Mouse (Mus musculus): ENCODE data around the gene Rinl. TPM values are rescaled to one million over a fixed set of nuclear protein-coding genes. Genes with fewer than 3 reads are reported as not detected.
A peak's percentile ranks its signal among the peaks of the same experiment; 100 is the strongest.

The Rinl gene
- polyA plus RNA-seq, 1 experiment = 5.9 TPM

DNA sequence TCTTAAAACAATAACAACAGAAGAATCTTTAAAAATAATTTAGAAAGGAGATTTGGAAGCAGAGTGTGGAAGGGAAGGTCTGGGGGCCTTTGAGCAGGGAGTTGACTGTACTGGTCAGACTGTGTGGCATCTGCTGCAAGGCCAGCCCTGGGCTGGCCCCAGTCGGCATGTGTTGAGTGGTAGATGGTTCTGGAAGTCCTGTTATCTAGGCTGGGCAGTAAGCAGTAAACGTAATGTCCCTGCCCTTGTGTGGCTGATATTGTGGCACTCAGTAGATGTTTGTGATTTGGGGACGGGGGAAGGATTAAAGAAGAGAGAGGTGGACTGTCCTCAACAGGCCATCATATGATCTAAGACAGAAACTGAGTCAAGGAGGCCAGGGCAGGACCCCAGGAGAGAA, 18.5 kb upstream of the Rinl start:
- Histone ChIP-seq H3K4me3 (ENCODE audit: insufficient read depth, low read depth, low read length) (no peak overlapping the region), H3K27me3 (replicated peaks; ENCODE audit: control insufficient read depth, insufficient read depth, low read length) (no peaks in the 10 kb centered on the region), H3K27ac (ENCODE audit: insufficient read depth, low read depth, low read length) (no peak overlapping the region), H3K36me3 (ENCODE audit: control insufficient read depth, insufficient read depth, low read length) (no peaks in the 10 kb centered on the region), H3K4me1 (ENCODE audit: control insufficient read depth, insufficient read depth, low read length) (peaks cover 10% of the 10 kb centered on the region; the same call in 1 of the 2 replicates)
- WGBS = 96% methylated on average over 3 of the region's 3 CpGs
- no peak for TF ChIP-seq POLR2A (IDR thresholded peaks at IDR 0.05; ENCODE audit: low read depth, low read length)
- TF ChIP-seq CTCF (conservative IDR thresholded peaks at IDR 0.05; ENCODE audit: insufficient read depth, insufficient read length, low read depth, low read length) = no peak
- no peak for DNase-seq

DNA sequence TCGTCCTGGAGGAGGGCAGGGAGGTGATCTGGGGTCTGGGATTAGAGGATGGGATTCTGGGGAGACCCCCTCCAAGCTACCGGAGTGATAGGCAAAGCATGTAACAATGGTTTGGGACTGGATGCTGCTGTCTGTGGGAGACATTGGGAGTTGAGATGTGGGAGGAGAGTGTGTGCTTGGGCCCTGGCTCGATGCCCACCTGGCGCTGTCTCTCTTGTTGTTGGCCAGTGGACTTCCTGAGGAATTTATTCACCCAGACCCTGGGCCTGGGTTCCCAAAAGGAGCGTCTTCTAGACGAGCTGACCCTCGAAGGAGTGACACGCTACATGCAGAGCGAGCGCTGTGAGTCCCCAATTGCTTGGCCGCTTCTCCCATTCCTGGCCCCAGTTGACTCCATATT, 16.9 kb upstream of the Rinl start:
- H3K4me1 ChIP-seq (ENCODE audit: control insufficient read depth, insufficient read depth, low read length) = peaks cover 5% of the 10 kb centered on the region; the same call in 1 of the 2 replicates
- H3K27me3 ChIP-seq (replicated peaks; ENCODE audit: control insufficient read depth, insufficient read depth, low read length) = no peaks in the 10 kb centered on the region
- no peak overlapping the region for H3K27ac ChIP-seq (ENCODE audit: insufficient read depth, low read depth, low read length)
- H3K36me3 ChIP-seq (ENCODE audit: control insufficient read depth, insufficient read depth, low read length) = no peaks in the 10 kb centered on the region
- WGBS = 85% methylated on average over 11 of the region's 11 CpGs
- no peak overlapping the region for H3K4me3 ChIP-seq (ENCODE audit: insufficient read depth, low read depth, low read length)
- TF ChIP-seq POLR2A (IDR thresholded peaks at IDR 0.05; ENCODE audit: low read depth, low read length) = no peak
- TF ChIP-seq CTCF (conservative IDR thresholded peaks at IDR 0.05; ENCODE audit: insufficient read depth, insufficient read length, low read depth, low read length) = no peak
- DNase-seq = peak; percentile 27

DNA sequence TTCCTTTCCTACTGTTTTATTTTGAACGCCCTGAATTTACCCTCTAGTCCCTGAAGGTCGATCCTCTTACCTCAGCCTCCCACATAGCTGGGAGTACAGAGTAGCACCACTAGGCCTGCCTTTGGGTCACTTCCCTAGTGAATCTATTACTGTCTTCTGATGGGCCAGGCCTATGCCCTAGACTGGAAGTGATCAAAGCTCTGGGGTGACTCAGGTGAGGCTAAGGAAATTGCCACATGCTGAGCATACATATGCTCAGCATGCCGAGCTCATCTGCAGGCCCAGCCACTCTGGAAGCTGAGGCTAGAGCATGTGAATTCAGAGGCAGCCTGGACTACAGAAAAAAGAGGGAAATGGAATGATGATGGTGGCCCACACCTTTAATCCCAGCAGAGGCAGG, 15.6 kb upstream of the Rinl start:
- H3K27ac ChIP-seq (ENCODE audit: insufficient read depth, low read depth, low read length) = no peak overlapping the region
- H3K4me3 ChIP-seq (ENCODE audit: insufficient read depth, low read depth, low read length) = no peak overlapping the region
- no peaks in the 10 kb centered on the region for H3K36me3 ChIP-seq (ENCODE audit: control insufficient read depth, insufficient read depth, low read length)
- WGBS = 56% methylated on average over 3 of the region's 3 CpGs
- H3K4me1 ChIP-seq (ENCODE audit: control insufficient read depth, insufficient read depth, low read length) = no peaks in the 10 kb centered on the region
- H3K27me3 ChIP-seq (replicated peaks; ENCODE audit: control insufficient read depth, insufficient read depth, low read length) = no peaks in the 10 kb centered on the region
- no peak for DNase-seq
- no peak for TF ChIP-seq POLR2A (IDR thresholded peaks at IDR 0.05; ENCODE audit: low read depth, low read length)
- no peak for TF ChIP-seq CTCF (conservative IDR thresholded peaks at IDR 0.05; ENCODE audit: insufficient read depth, insufficient read length, low read depth, low read length)

DNA sequence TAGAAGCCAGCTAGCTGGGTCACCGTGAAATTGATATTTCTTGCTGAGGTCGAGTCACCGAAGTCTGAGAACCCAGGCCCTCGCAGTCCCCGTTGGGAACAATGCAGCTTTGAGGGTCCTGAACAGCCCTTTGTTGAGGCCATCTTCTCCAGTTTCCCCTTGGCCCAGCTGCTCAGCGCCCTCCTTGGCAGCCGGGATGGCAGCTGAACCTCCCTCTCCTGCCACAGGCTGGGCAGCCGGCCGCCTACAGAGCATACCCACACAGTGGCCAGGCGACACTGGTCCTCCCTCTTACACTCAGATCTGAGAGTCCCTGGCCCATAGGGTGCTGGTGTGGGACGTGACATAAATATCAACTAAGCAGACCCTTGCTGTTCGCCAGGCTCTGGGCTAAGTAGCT, 14.6 kb upstream of the Rinl start:
- Histone ChIP-seq H3K27ac (ENCODE audit: insufficient read depth, low read depth, low read length) (no peak overlapping the region), H3K27me3 (replicated peaks; ENCODE audit: control insufficient read depth, insufficient read depth, low read length) (no peaks in the 10 kb centered on the region), H3K4me3 (ENCODE audit: insufficient read depth, low read depth, low read length) (no peak overlapping the region), H3K4me1 (ENCODE audit: control insufficient read depth, insufficient read depth, low read length) (no peaks in the 10 kb centered on the region), H3K36me3 (ENCODE audit: control insufficient read depth, insufficient read depth, low read length) (no peaks in the 10 kb centered on the region)
- TF ChIP-seq POLR2A (IDR thresholded peaks at IDR 0.05; ENCODE audit: low read depth, low read length) (no peak), CTCF (conservative IDR thresholded peaks at IDR 0.05; ENCODE audit: insufficient read depth, insufficient read length, low read depth, low read length) (no peak)
- no peak for DNase-seq
- 78% methylated on average over 12 of the region's 12 CpGs for WGBS

DNA sequence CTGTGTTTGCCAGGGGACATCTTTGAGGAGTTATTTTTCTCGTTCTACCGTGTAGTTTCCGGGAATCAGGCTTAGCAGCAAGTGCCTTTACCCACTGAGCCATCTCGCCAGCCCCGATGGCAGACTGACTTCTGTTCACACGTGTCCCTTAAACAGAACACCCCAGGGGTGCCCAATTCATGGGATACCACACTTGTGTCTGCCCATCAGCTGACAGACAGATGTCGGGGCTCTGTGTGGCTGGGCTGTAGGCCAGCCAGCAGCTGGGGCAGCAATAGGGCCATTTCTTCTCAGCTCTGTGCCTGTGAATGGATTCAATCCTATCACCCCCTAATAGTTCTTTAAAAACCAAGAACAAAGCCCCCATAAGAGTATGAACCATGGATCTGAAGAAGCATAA, 13.6 kb upstream of the Rinl start:
- Histone ChIP-seq H3K4me1 (ENCODE audit: control insufficient read depth, insufficient read depth, low read length) (no peaks in the 10 kb centered on the region), H3K27ac (ENCODE audit: insufficient read depth, low read depth, low read length) (no peak overlapping the region), H3K4me3 (ENCODE audit: insufficient read depth, low read depth, low read length) (no peak overlapping the region), H3K27me3 (replicated peaks; ENCODE audit: control insufficient read depth, insufficient read depth, low read length) (no peaks in the 10 kb centered on the region), H3K36me3 (ENCODE audit: control insufficient read depth, insufficient read depth, low read length) (no peaks in the 10 kb centered on the region)
- DNase-seq = no peak
- TF ChIP-seq POLR2A (IDR thresholded peaks at IDR 0.05; ENCODE audit: low read depth, low read length) (no peak), CTCF (conservative IDR thresholded peaks at IDR 0.05; ENCODE audit: insufficient read depth, insufficient read length, low read depth, low read length) (no peak)
- WGBS = 86% methylated on average over 7 of the region's 7 CpGs

DNA sequence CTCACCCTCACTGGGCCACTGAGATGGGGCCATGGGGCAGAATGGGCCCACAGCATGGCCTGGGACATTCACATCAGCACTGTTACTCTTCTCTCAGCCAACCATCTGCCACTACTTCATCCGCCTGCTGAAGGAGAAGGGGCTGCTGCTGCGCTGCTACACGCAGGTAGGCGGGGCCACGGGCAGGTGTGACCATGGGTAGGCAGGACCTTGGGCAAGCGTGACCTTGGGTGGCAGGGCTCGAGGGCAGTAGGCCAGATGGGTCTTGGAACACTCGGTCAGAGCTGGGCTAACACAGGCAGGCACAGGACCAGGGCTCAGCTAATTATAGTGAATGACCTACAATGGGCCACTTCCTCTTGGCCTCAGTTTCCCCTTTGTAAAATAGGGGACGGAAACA, 9.9 kb upstream of the Rinl start:
- no peak for DNase-seq
- H3K27me3 ChIP-seq (replicated peaks; ENCODE audit: control insufficient read depth, insufficient read depth, low read length) = no peaks in the 10 kb centered on the region
- WGBS = 82% methylated on average over 9 of the region's 9 CpGs
- no peak overlapping the region for H3K27ac ChIP-seq (ENCODE audit: insufficient read depth, low read depth, low read length)
- H3K36me3 ChIP-seq (ENCODE audit: control insufficient read depth, insufficient read depth, low read length) = no peaks in the 10 kb centered on the region
- TF ChIP-seq POLR2A (IDR thresholded peaks at IDR 0.05; ENCODE audit: low read depth, low read length) (no peak), CTCF (conservative IDR thresholded peaks at IDR 0.05; ENCODE audit: insufficient read depth, insufficient read length, low read depth, low read length) (no peak)
- H3K4me3 ChIP-seq (ENCODE audit: insufficient read depth, low read depth, low read length) = no peak overlapping the region
- H3K4me1 ChIP-seq (ENCODE audit: control insufficient read depth, insufficient read depth, low read length) = no peaks in the 10 kb centered on the region

DNA sequence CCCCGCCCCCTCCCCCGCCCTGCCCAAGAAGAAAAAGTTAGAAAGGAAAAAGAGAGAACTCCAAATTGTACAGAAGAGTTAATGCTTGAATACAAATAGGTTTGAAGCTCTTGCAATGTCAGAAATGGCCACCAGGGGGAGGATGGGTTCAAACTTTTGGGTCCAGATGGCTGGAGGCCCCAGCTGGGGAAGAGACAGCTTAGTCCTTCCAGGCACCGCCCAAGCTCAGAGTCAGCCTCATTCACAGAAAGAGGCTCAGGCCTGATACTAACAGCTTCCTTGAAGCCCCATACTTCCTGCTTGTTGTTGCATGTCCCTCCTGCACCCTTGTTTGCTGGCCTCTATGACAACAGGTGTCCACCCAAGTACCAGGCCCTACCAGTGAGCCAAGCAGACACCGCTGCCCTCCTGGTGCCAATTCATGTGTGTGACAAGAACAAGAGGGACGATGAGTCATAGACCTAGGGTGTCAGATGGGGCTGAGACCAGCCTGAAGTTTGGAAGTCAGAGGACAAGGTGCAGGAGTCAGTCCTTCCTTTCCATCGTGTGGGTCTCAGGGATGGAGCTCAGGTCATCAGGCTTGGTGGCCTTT, 8.6 kb upstream of the Rinl start:
- TF ChIP-seq POLR2A (IDR thresholded peaks at IDR 0.05; ENCODE audit: low read depth, low read length) (no peak), CTCF (conservative IDR thresholded peaks at IDR 0.05; ENCODE audit: insufficient read depth, insufficient read length, low read depth, low read length) (peak; percentile 70)
- peak; percentile 88 for DNase-seq
- H3K36me3 ChIP-seq (ENCODE audit: control insufficient read depth, insufficient read depth, low read length) = no peaks in the 10 kb centered on the region
- H3K27me3 ChIP-seq (replicated peaks; ENCODE audit: control insufficient read depth, insufficient read depth, low read length) = no peaks in the 10 kb centered on the region
- no peak overlapping the region for H3K4me3 ChIP-seq (ENCODE audit: insufficient read depth, low read depth, low read length)
- WGBS = 40% methylated on average over 6 of the region's 6 CpGs
- H3K27ac ChIP-seq (ENCODE audit: insufficient read depth, low read depth, low read length) = no peak overlapping the region
- no peaks in the 10 kb centered on the region for H3K4me1 ChIP-seq (ENCODE audit: control insufficient read depth, insufficient read depth, low read length)
